Mouse (Mus musculus) splenic B cell, adult 2 months (primary cell): ENCODE results near the gene Gm28870.
"Not testable (repeated sequence)": the region's sequence is repeated elsewhere in the genome, so short reads cannot be mapped to it uniquely, and the experiment has no call there.

Experiments
- DNase-seq: peaks from one replicate; pipeline ENCODE4 v3.0.0-alpha.2; 2011; ENCODE audit warnings: low read depth, low spot score
- H3K27me3 ChIP-seq: 2 replicates; pipeline ENCODE4 v1.6.1; 2012; ENCODE audit warnings: mild to moderate bottlenecking, low read length, moderate library complexity, mixed read lengths; ENCODE audit not compliant: control insufficient read depth, poor library complexity, insufficient read depth, severe bottlenecking
- H3K36me3 ChIP-seq: 2 replicates; pipeline ENCODE4 v1.6.1; 2012; ENCODE audit warnings: mild to moderate bottlenecking, low read length, moderate library complexity, mixed read lengths; ENCODE audit not compliant: control insufficient read depth, poor library complexity, insufficient read depth, severe bottlenecking

The Gm28870 gene

DNA sequence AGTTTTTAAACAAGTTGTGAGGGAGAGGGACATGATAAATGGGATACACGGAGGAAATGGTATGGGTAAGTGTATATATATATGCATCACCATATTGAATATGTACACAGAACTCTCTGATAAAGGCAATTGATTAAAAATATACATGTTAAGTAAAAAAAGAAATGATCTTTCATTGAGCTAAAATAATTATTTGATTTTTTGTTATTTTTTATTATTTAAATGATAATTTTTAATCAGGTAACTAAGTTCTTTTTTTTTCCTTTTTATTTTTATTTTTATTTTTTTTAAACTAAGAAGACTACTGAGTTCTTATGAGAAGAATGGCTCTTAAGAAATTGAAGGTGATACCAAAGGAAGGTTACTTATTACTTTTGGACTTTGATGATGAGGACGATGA is at the start of gene Gm28870:
TSS of gene Gm28870 (plus strand) at position 301 of the 400 bp plus-strand sequence.
- not testable (repeated sequence) for H3K27me3 ChIP-seq, H3K36me3 ChIP-seq, DNase-seq
